In genomic region chr16:71640361-71640760, GRCm38 (mm10) we compare ENCODE assay signal across 27 mouse cellular contexts.
"Had no signal": no experiment of that assay in that cellular context is flagged by ENCODE, and none has a peak within 500 bp of the region (broad histone marks: within the 10 kb centered on the region; RNA-seq: fewer than 3 reads in every experiment).

No protein-coding gene starts in this region.

- DNase-seq: cerebellum, adult 9-10 months; cerebellum, adult 9-11 months; cerebellum, postnatal 10 days; cerebellum, postnatal 14 days; cerebellum, postnatal 25 days; cerebellum, postnatal 36 days; embryo, embryonic 11 days; forebrain, postnatal 0 days; gastrocnemius, adult 2 months; gastrocnemius, postnatal 10 days; gastrocnemius, postnatal 14 days; gastrocnemius, postnatal 25 days; gastrocnemius, postnatal 36 days; heart, adult 11 months; heart, adult 18-20 months; heart, adult 2 months had no signal

- ATAC-seq: forebrain, embryonic 13.5 days; forebrain, embryonic 14.5 days; forebrain, embryonic 15.5 days; forebrain, embryonic 16.5 days; forebrain, postnatal 0 days had no signal

- H3K4me3 ChIP-seq: embryonic facial prominence, embryonic 10.5 days; embryonic facial prominence, embryonic 12.5 days; embryonic facial prominence, embryonic 13.5 days; embryonic facial prominence, embryonic 15.5 days; erythroblast, embryonic 14.5 days; forebrain, embryonic 10.5 days; forebrain, embryonic 12.5 days; forebrain, embryonic 13.5 days; forebrain, embryonic 15.5 days; gastrocnemius, adult 2 months; heart, adult 2 months had no signal

- H3K4me2 ChIP-seq: embryonic facial prominence, embryonic 12.5 days; embryonic facial prominence, embryonic 13.5 days; embryonic facial prominence, embryonic 15.5 days; forebrain, embryonic 12.5 days; forebrain, embryonic 13.5 days; forebrain, embryonic 15.5 days had no signal

- H3K27me3 ChIP-seq: embryonic facial prominence, embryonic 12.5 days; embryonic facial prominence, embryonic 13.5 days; embryonic facial prominence, embryonic 15.5 days; forebrain, embryonic 12.5 days; forebrain, embryonic 13.5 days; forebrain, embryonic 15.5 days had no signal

- H3K36me3 ChIP-seq: embryonic facial prominence, embryonic 10.5 days; embryonic facial prominence, embryonic 12.5 days; embryonic facial prominence, embryonic 13.5 days; embryonic facial prominence, embryonic 15.5 days; forebrain, embryonic 10.5 days; forebrain, embryonic 12.5 days; forebrain, embryonic 15.5 days had no signal
